Mouse (Mus musculus): ENCODE results near the gene Gm16405. TPM values are rescaled to one million over a fixed set of nuclear protein-coding genes. Genes with fewer than 3 reads are reported as not detected.
"Not testable (repeated sequence)": the region's sequence is repeated elsewhere in the genome, so short reads cannot be mapped to it uniquely, and the experiment has no call there.

Gm16405 gene
- not detected for total RNA-seq (2021)
- long read RNA-seq: 0 reads

- DNase-seq (ENCODE audit: low spot score in 2 of 2): not testable (repeated sequence)
Observed at GRCm38 (mm10) chrX:54530908-54531307, at the start of gene Gm16405. Gene Gm16405, plus strand, starts transcription at chrX:54531208.

Other genes starting within 250 kb of the Gm16405 start
- not detected for gene Gm16430, start 91.0 kb downstream of the Gm16405 start, total RNA-seq (2021)

Data from layer of hippocampus, adult 18-20 months (tissue).